Mouse (Mus musculus) ES-E14 (cell line): ENCODE measurements at regions not wholly inside any gene's neighbourhood (a gene's known extent, or its start where the extent isn't known, plus 50 kb on each side); places are given as distances from the start of the nearest gene placed in this dataset.

ENCODE experiments used
- HCFC1 ChIP-seq: IDR thresholded peaks from 2 replicates; pipeline ENCODE4 v1.6.1; 2012; ENCODE audit warnings: low read length, inconsistent platforms, borderline replicate concordance; ENCODE audit not compliant: insufficient read depth
- MAFK ChIP-seq: IDR thresholded peaks from 2 replicates; pipeline ENCODE4 v1.6.1; 2014; ENCODE audit warnings: mild to moderate bottlenecking, low read depth, low read length, inconsistent platforms; ENCODE audit not compliant: insufficient read depth
- ZNF384 ChIP-seq: IDR thresholded peaks from 2 replicates; pipeline ENCODE4 v1.6.1; 2012; ENCODE audit warnings: low read depth, low read length, inconsistent platforms

DNA sequence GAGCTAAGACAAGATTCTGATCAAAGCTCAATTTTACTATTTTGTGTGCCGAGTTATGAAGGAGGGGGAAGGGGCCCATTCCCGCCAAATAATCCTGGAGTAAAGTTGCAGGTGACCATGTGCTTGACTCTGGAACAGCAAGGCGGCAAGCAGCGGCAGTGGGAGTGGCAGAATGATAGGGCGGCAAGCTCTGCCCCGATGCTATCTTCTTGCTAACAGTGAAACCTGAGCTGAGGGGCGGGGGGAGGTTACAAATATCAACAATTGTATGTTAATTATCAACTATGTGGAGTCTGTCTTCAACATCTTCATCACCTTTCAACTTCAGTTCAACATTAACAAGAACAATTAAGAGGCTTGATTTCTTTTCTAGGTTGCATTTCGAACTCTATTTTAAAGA is 182.9 kb downstream of the Hnmt start:
- no peak for TF ChIP-seq ZNF384
- no peak for TF ChIP-seq HCFC1
- TF ChIP-seq MAFK = no peak
